In the genomic region with DNA sequence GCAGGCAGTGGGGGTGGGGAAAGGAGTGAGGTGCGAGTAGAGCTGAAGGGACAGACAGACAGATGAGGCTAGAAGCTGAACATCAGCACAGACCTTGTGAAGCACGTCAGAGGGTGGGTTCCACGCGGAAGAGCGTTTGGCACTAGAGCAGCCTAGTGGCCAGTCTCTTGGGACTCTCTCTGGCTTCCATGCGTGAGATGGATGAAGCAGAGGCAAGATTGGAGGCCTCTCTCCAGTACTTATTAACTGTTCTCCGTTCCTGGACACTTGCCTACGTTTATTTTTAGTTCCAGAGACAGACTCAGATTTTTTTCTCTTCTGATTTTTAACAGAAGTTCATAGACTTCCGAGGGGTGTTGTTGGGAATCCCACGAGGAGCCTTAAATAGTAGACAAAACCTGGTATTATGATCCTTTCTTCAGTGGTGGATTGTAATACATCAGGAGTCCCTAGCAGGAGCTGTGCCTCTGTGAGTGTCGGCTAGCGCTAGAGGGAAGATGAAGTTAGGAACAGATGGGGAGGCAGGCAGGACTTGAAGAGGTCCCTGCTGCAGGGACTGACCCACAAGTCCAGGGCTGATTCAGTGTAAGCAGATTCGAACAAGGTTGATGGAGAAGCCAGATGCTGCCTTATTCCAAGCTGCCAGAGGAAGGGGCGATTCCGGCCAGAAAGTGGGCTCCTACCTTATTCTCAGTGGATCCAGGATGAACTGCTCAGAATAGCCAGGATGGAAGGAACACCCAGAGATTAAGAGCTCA, we compare ENCODE assay signal across 12 mouse cellular contexts. TPM values are rescaled to one million over a fixed set of nuclear protein-coding genes. Genes with fewer than 3 reads are reported as not detected.
DNase-seq lines count a peak whose midpoint lies in the region; ATAC-seq and TF ChIP-seq lines count a peak whose summit lies in the region.
"Had no signal": no experiment of that assay in that cellular context is flagged by ENCODE, and none has a peak within 500 bp of the region (broad histone marks: within the 10 kb centered on the region; RNA-seq: fewer than 3 reads in every experiment).

No protein-coding gene starts in this region.

- H3K27me3 ChIP-seq in kidney, postnatal 0 days (ENCODE audit: insufficient read depth, low read length), result no peaks in the 10 kb centered on the region
- H3K27me3 ChIP-seq in thymus, adult 2 months (ENCODE audit: control insufficient read depth, insufficient read depth, low read length), result no peaks in the 10 kb centered on the region

- H3K4me3 ChIP-seq in kidney, postnatal 0 days (replicated peaks; ENCODE audit: low read depth, low read length), result no peak overlapping the region
- H3K4me3 ChIP-seq in thymus, adult 2 months (ENCODE audit: control insufficient read depth, insufficient read depth, low read length), result no peak overlapping the region
- H3K4me3 ChIP-seq: erythroblast, embryonic 14.5 days had no signal

- TF ChIP-seq POLR2A in thymus, adult 2 months (IDR thresholded peaks at IDR 0.05; ENCODE audit: control insufficient read depth, extremely low read depth, insufficient read depth, low read length, poor library complexity), result no peak

- intact Hi-C loops in heart, postnatal 25 days (cut with DNase I), result no loop called here

- ATAC-seq in kidney, postnatal 0 days (replicated peaks; ENCODE audit: low FRiP score, low read depth), result no peak; the same call in 1 of the 2 replicates
- ATAC-seq: CD4-positive, CD25-positive, alpha-beta regulatory T cell, adult 4 months had no signal

- DNase-seq in heart, adult 8-10 months (ENCODE audit: low spot score), result peak; percentile 60
- DNase-seq in heart, postnatal 25 days (ENCODE audit: low spot score), result no peak
- peak; percentile 86 for DNase-seq in NIH3T3 (ENCODE audit: low read depth)
- peak; percentile 56 to 62 for DNase-seq in heart, adult 9 months (ENCODE audit: low spot score in 2 of 2)
- peak; percentile 68 for DNase-seq in kidney, postnatal 0 days (ENCODE audit: low spot score)
- DNase-seq in ovary, postnatal 14 days (ENCODE audit: low spot score), result no peak
- no peak for DNase-seq in thymus, adult 2 months
- DNase-seq in Muller cell, postnatal 12 days (ENCODE audit: inconsistent ontology term), result no peak
- DNase-seq: lung, adult 2 months; retina, postnatal 1 day had no signal

- 48% methylated on average over 15 of the region's 15 CpGs for WGBS in kidney, postnatal 0 days
- 90% methylated on average over 15 of the region's 15 CpGs for WGBS in thymus, adult 2 months

- no peaks in the 10 kb centered on the region for H3K36me3 ChIP-seq in kidney, postnatal 0 days (ENCODE audit: insufficient read depth, low read length)
- no peaks in the 10 kb centered on the region for H3K36me3 ChIP-seq in thymus, adult 2 months (ENCODE audit: control insufficient read depth, insufficient read depth, low read length)

- no peak overlapping the region for H3K4me2 ChIP-seq in kidney, postnatal 0 days (ENCODE audit: low read length)

- no peaks in the 10 kb centered on the region for H3K9me3 ChIP-seq in kidney, postnatal 0 days (replicated peaks; ENCODE audit: low read length)

- TF ChIP-seq CTCF in kidney, postnatal 0 days (IDR thresholded peaks at IDR 0.05; ENCODE audit: low read depth), result 0 out of 2 replicates have a peak, but pooled peaks have one; percentile 12
- TF ChIP-seq CTCF in thymus, adult 2 months (IDR thresholded peaks at IDR 0.05; ENCODE audit: borderline replicate concordance, control insufficient read depth, extremely low read depth, insufficient read depth, low read length, poor library complexity), result no peak

- H3K9ac ChIP-seq in kidney, postnatal 0 days (ENCODE audit: low read depth, low read length), result no peak overlapping the region

- no peak overlapping the region for H3K27ac ChIP-seq in kidney, postnatal 0 days
- H3K27ac ChIP-seq in thymus, adult 2 months (ENCODE audit: control insufficient read depth, insufficient read depth, low read length), result no peak overlapping the region; the same call in 1 of the 2 replicates

- H3K4me1 ChIP-seq in kidney, postnatal 0 days (replicated peaks; ENCODE audit: insufficient read depth, low read length), result no peaks in the 10 kb centered on the region
- H3K4me1 ChIP-seq in thymus, adult 2 months (replicated peaks; ENCODE audit: control insufficient read depth, insufficient read depth, low read length), result no peaks in the 10 kb centered on the region

RNA-seq across cellular contexts. Expression of gene Cmtm4, which starts 10.0 kb away (rescaled TPM):
- total RNA-seq in heart, adult 8-10 months (2022), result 10 to 100 TPM; 10.7 to 11.8 (median 11.0) TPM
- 10 to 100 TPM; 10.5 to 10.6 TPM for total RNA-seq in heart, postnatal 25 days (2021)
- 4.5 and 4.7 TPM in 2 replicates for polyA plus RNA-seq in kidney, postnatal 0 days (2015; fragmentation: Nextera tagmentation; extraction: Ambion mirVana)
- 7.8 and 8.4 TPM in 2 replicates for polyA plus RNA-seq in thymus, adult 2 months (2012; rRNA removed)

RNA-seq across cellular contexts. Expression of gene Dync1li2, which starts 37.2 kb away (rescaled TPM):
- 100 to 1,000 TPM in 2 of 4 experiments, 10 to 100 TPM in 2; 80.4 to 113 (median 96.5) TPM for total RNA-seq in heart, adult 8-10 months (2022)
- 100 to 1,000 TPM in 1 of 2 experiments, 10 to 100 TPM in 1; 93.5 to 104 TPM for total RNA-seq in heart, postnatal 25 days (2021)
- polyA plus RNA-seq in kidney, postnatal 0 days (2015; fragmentation: Nextera tagmentation; extraction: Ambion mirVana), result 34.4 and 37.5 TPM in 2 replicates
- 15.6 and 16.1 TPM in 2 replicates for polyA plus RNA-seq in thymus, adult 2 months (2012; rRNA removed)

Comparison
In these comparisons a context has a peak if more than half of its experiments do, and no peak if none do; other contexts are left out.
1. DNase-seq: peak in heart, adult 8-10 months (single experiment), NIH3T3 (single experiment), heart, adult 9 months (2 of 2) and kidney, postnatal 0 days (single experiment); none in heart, postnatal 25 days (single experiment), ovary, postnatal 14 days (single experiment), thymus, adult 2 months (single experiment) and Muller cell, postnatal 12 days (single experiment).